9 mouse cellular contexts compared by ENCODE assay signal in genomic region chr17:29541419-29541818, GRCm38 (mm10). TPM values are rescaled to one million over a fixed set of nuclear protein-coding genes. Genes with fewer than 3 reads are reported as not detected.
A peak's percentile ranks its signal among the peaks of the same experiment; 100 is the strongest.
DNase-seq lines count a peak whose midpoint lies in the region; ATAC-seq and TF ChIP-seq lines count a peak whose summit lies in the region.
"Had no signal": no experiment of that assay in that cellular context is flagged by ENCODE, and none has a peak within 500 bp of the region (broad histone marks: within the 10 kb centered on the region; RNA-seq: fewer than 3 reads in every experiment).

No protein-coding gene starts in this region.

- WGBS in kidney, adult 2 months = 38% methylated on average over 14 of the region's 14 CpGs

- no peaks in the 10 kb centered on the region for H3K27me3 ChIP-seq in kidney, adult 2 months (replicated peaks; ENCODE audit: control insufficient read depth, insufficient read depth, low read length)

- no peak overlapping the region for H3K4me3 ChIP-seq in kidney, adult 2 months (ENCODE audit: insufficient read depth, low read depth, low read length)

- no peaks in the 10 kb centered on the region; the same call in 1 of the 2 replicates for H3K4me1 ChIP-seq in kidney, adult 2 months (ENCODE audit: control insufficient read depth, insufficient read depth, low read length)

- DNase-seq in 3134 (ENCODE audit: extremely low read depth, insufficient read length, low spot score) = peak; percentile 46
- DNase-seq in NIH3T3 (ENCODE audit: low read depth) = peak; percentile 91
- peak; percentile 98 for DNase-seq in fibroblast of lung, adult 2 months (ENCODE audit: low read depth)
- DNase-seq in kidney, adult 2 months = peak; percentile 90
- no peak for DNase-seq in yolk sac, embryonic 10.5 days (ENCODE audit: low spot score)
- DNase-seq in right cerebral cortex, adult 18-20 months = no peak
- DNase-seq in frontal cortex, postnatal 14 days (ENCODE audit: low spot score in 2 of 2) = no peak

- TF ChIP-seq POLR2A in kidney, adult 2 months (IDR thresholded peaks at IDR 0.05; ENCODE audit: low read depth, low read length) = no peak

- no peaks in the 10 kb centered on the region for H3K36me3 ChIP-seq in kidney, adult 2 months (ENCODE audit: control insufficient read depth, insufficient read depth, low read length)

- TF ChIP-seq CTCF in kidney, adult 2 months (conservative IDR thresholded peaks at IDR 0.05; ENCODE audit: insufficient read depth, insufficient read length, low read depth, low read length) = no peak

- H3K27ac ChIP-seq in kidney, adult 2 months (ENCODE audit: insufficient read depth, low read depth, low read length) = no peak overlapping the region

- ATAC-seq in megakaryocyte progenitor cell, adult 5-6 weeks (replicated peaks; ENCODE audit: poor library complexity) = 0 out of 2 replicates have a peak, but pooled peaks have one; percentile 14

RNA-seq across cellular contexts. Expression of gene Gm17657, which starts 8.0 kb away (rescaled TPM):
- not detected in 2 replicates for polyA plus RNA-seq in kidney, adult 2 months (2012; rRNA removed)
- total RNA-seq in megakaryocyte progenitor cell, adult 5-6 weeks (2015) = 0.17 TPM in 1 of 2 replicates, not detected in the other
- total RNA-seq in megakaryocyte progenitor cell, adult 5-6 weeks (2017) = not detected in 2 replicates
- polyA plus RNA-seq: limb, embryonic 11.5 days had no signal

RNA-seq across cellular contexts. Expression of gene Tbc1d22b, which starts 8.2 kb away (rescaled TPM):
- polyA plus RNA-seq in kidney, adult 2 months (2012; rRNA removed) = 30.0 and 34.5 TPM in 2 replicates
- 21.7 and 24.8 TPM in 2 replicates for total RNA-seq in megakaryocyte progenitor cell, adult 5-6 weeks (2015)
- total RNA-seq in megakaryocyte progenitor cell, adult 5-6 weeks (2017) = 9.3 and 11.3 TPM in 2 replicates

RNA-seq across cellular contexts. Expression of gene Tmem217, which starts 10.8 kb away (rescaled TPM):
- 1.3 and 1.7 TPM in 2 replicates for polyA plus RNA-seq in kidney, adult 2 months (2012; rRNA removed)
- total RNA-seq in megakaryocyte progenitor cell, adult 5-6 weeks (2015) = not detected in 2 replicates
- 0.10 TPM in 1 of 2 replicates, not detected in the other for total RNA-seq in megakaryocyte progenitor cell, adult 5-6 weeks (2017)

RNA-seq across cellular contexts. Expression of gene Pim1, which starts 50.9 kb away (rescaled TPM):
- polyA plus RNA-seq in kidney, adult 2 months (2012; rRNA removed) = 16.0 and 18.8 TPM in 2 replicates
- total RNA-seq in megakaryocyte progenitor cell, adult 5-6 weeks (2015) = 41.2 and 52.7 TPM in 2 replicates
- 91.2 and 94.5 TPM in 2 replicates for total RNA-seq in megakaryocyte progenitor cell, adult 5-6 weeks (2017)

Comparison
In these comparisons a context has a peak if more than half of its experiments do, and no peak if none do; other contexts are left out.
1. DNase-seq: peak in 3134 (single experiment), NIH3T3 (single experiment), fibroblast of lung, adult 2 months (single experiment) and kidney, adult 2 months (single experiment); none in yolk sac, embryonic 10.5 days (single experiment), right cerebral cortex, adult 18-20 months (single experiment) and frontal cortex, postnatal 14 days (0 of 2).